Mouse (Mus musculus) hindbrain, embryonic 11.5 days (tissue): Measurements from ENCODE around the gene Dpp6. TPM values are rescaled to one million over a fixed set of nuclear protein-coding genes. Genes with fewer than 3 reads are reported as not detected.

ENCODE experiments used
- ATAC-seq: fragments of 200-750 bp; cut with Nextera tagmentation; 2 replicates; pipeline ENCODE4 v1.8.0; 2017; ENCODE audit warnings: mild to moderate bottlenecking, moderate TSS enrichment, moderate library complexity; ENCODE audit not compliant: low FRiP score
- DNase-seq: peaks from one replicate; pipeline ENCODE4 v3.0.0-alpha.2; 2015; ENCODE audit warnings: low spot score
- H3K27ac ChIP-seq: fragments of 300-500 bp; sonication (generic); 2 replicates; pipeline ENCODE4 v1.5.1; 2014; ENCODE audit warnings: mild to moderate bottlenecking, low read depth, low read length
- H3K27me3 ChIP-seq: fragments of 300-500 bp; sonication (generic); 2 replicates; pipeline ENCODE4 v1.6.1; 2014; ENCODE audit warnings: mild to moderate bottlenecking, low read length, moderate library complexity, mixed read lengths; ENCODE audit not compliant: control insufficient read depth, insufficient read depth
- H3K36me3 ChIP-seq: fragments of 300-500 bp; sonication (generic); 2 replicates; pipeline ENCODE4 v1.6.1; 2014; ENCODE audit warnings: mild to moderate bottlenecking, low read length, moderate library complexity, mixed read lengths; ENCODE audit not compliant: control insufficient read depth, insufficient read depth
- H3K4me1 ChIP-seq: fragments of 300-500 bp; sonication (generic); replicated peaks from 2 replicates; pipeline ENCODE4 v1.6.1; 2014; ENCODE audit warnings: low read length, mixed read lengths; ENCODE audit not compliant: control insufficient read depth, insufficient read depth
- H3K4me2 ChIP-seq: fragments of 300-500 bp; sonication (generic); replicated peaks from 2 replicates; pipeline ENCODE4 v1.6.1; 2014; ENCODE audit warnings: mild to moderate bottlenecking, low read depth, low read length
- H3K4me3 ChIP-seq: fragments of 300-500 bp; sonication (generic); 2 replicates; pipeline ENCODE4 v1.5.1; 2014; ENCODE audit warnings: low read depth, low read length
- H3K9ac ChIP-seq: fragments of 300-500 bp; sonication (generic); 2 replicates; pipeline ENCODE4 v1.6.1; 2014; ENCODE audit warnings: low read depth, low read length
- H3K9me3 ChIP-seq: fragments of 300-500 bp; sonication (generic); 2 replicates; pipeline ENCODE4 v1.6.1; 2016; ENCODE audit warnings: low read length; ENCODE audit not compliant: control insufficient read depth
- WGBS: fragments of 180-500 bp; shearing (Covaris S2); extraction: QIAGEN DNeasy Blood & Tissue Kit; methylation state at CpG from one replicate; pipeline ENCODE4 v1.1.7; 2014; 5-methylcytosine and 5-hydroxymethylcytosine counted together
- polyA plus RNA-seq: library from polyadenylated mRNA; unstranded; fragments of >200 nt; fragmentation: Nextera tagmentation; extraction: Ambion mirVana; gene quantifications from 2 replicates; pipeline ENCODE4 v1.2.1, GENCODE M21; 2014

The Dpp6 gene
- polyA plus RNA-seq, 1 experiment from 2014 or later = 13.8 TPM

DNA sequence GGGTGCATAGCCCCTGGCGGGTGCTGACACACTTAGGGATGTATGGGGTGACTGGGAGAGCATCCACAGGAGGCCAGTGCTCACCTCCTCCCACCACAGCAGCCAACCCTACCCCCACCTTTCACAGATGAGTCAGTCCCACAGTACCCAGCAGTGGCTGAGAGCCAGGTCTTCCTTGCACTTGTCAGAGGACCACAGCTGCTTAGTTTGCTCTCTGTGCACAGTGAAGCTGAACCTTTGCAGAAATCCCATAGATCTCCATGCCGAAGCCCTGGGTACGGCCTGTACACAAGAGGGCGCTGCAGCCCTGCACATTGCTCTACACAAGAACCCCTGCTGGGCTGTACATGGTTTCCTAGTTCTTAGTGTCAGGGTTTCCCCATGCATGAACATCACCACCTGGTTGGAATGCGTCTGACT is 860.3 kb downstream of the Dpp6 start:
- H3K36me3 ChIP-seq = no peaks in the 10 kb centered on the region
- H3K9me3 ChIP-seq = no peaks in the 10 kb centered on the region
- no peak overlapping the region for H3K4me2 ChIP-seq
- no peak overlapping the region for H3K4me3 ChIP-seq
- no peaks in the 10 kb centered on the region for H3K27me3 ChIP-seq
- no peaks in the 10 kb centered on the region for H3K4me1 ChIP-seq
- no peak overlapping the region for H3K9ac ChIP-seq
- no peak for ATAC-seq
- WGBS = 68% methylated on average over 5 of the region's 5 CpGs
- no peak overlapping the region for H3K27ac ChIP-seq
- peak; percentile 57 for DNase-seq

GRCm38 (mm10) chr5:27679151-27679550 is 862.1 kb downstream of the Dpp6 start:
- no peak for DNase-seq
- Histone ChIP-seq H3K4me1 (no peaks in the 10 kb centered on the region), H3K4me3 (no peak overlapping the region), H3K9me3 (no peaks in the 10 kb centered on the region), H3K27me3 (no peaks in the 10 kb centered on the region), H3K36me3 (no peaks in the 10 kb centered on the region), H3K27ac (no peak overlapping the region), H3K9ac (no peak overlapping the region), H3K4me2 (no peak overlapping the region)
- ATAC-seq = no peak
- WGBS = 100% methylated on average over 1 of the region's 1 CpGs

DNA sequence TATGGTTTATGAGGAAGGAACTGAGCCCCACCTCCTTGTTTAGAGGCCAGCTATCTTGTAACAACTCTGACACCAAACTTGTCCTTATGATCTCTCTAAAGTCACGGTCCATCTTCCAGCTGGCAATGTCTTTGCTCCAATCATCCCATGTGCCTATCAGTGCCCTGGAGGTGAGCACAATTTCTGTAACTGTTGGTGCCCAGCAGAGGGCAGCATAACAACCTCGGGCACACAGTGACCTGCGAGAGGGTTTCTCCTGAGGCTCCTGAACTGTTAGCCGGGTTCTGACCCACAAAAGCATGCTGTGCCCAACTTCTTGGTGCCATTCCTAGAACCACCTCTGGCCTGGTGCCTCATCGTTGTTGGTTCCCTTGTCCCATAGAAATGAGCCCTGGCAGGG is 863.5 kb downstream of the Dpp6 start:
- Histone ChIP-seq H3K9ac (no peak overlapping the region), H3K4me2 (no peak overlapping the region), H3K27ac (no peak overlapping the region), H3K9me3 (no peaks in the 10 kb centered on the region), H3K4me3 (no peak overlapping the region), H3K4me1 (no peaks in the 10 kb centered on the region), H3K36me3 (no peaks in the 10 kb centered on the region), H3K27me3 (no peaks in the 10 kb centered on the region)
- WGBS = 37% methylated on average over 5 of the region's 5 CpGs
- no peak for ATAC-seq
- DNase-seq = peak; percentile 50

GRCm38 (mm10) chr5:27685162-27685561 is 868.2 kb downstream of the Dpp6 start:
- 70% methylated on average over 11 of the region's 11 CpGs for WGBS
- no peak overlapping the region for H3K9ac ChIP-seq
- no peak overlapping the region for H3K4me3 ChIP-seq
- H3K4me1 ChIP-seq = no peaks in the 10 kb centered on the region
- H3K27me3 ChIP-seq = no peaks in the 10 kb centered on the region
- no peaks in the 10 kb centered on the region for H3K9me3 ChIP-seq
- no peaks in the 10 kb centered on the region for H3K36me3 ChIP-seq
- H3K4me2 ChIP-seq = no peak overlapping the region
- no peak overlapping the region for H3K27ac ChIP-seq
- ATAC-seq (peak; percentile 68; the same call in 1 of the 2 replicates), DNase-seq (peak; percentile 15)

DNA sequence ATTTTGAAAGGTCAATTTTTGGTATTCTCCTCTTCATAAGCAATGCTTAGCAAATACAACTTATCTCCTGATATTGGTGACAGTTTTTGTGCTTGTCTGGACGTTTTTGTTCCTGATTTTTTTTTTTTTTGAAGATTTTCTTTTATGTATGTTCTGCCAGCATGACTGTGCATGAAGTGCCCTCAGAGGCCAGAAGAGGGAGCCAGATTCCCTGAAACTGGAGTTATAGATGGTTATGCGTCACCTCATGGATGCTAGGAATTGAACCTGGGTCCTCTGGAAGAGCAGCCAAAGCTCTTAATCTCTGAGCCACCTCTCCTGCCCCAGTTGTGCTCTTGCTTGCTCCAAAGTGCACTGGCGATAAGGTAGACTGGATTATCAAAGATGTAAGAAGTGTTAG is 868.9 kb downstream of the Dpp6 start:
- Histone ChIP-seq H3K9me3 (no peaks in the 10 kb centered on the region), H3K36me3 (no peaks in the 10 kb centered on the region), H3K4me1 (no peaks in the 10 kb centered on the region), H3K27ac (no peak overlapping the region), H3K27me3 (no peaks in the 10 kb centered on the region), H3K4me3 (no peak overlapping the region), H3K4me2 (no peak overlapping the region), H3K9ac (no peak overlapping the region)
- ATAC-seq (no peak), DNase-seq (no peak)
- WGBS = 75% methylated on average over 3 of the region's 3 CpGs

DNA sequence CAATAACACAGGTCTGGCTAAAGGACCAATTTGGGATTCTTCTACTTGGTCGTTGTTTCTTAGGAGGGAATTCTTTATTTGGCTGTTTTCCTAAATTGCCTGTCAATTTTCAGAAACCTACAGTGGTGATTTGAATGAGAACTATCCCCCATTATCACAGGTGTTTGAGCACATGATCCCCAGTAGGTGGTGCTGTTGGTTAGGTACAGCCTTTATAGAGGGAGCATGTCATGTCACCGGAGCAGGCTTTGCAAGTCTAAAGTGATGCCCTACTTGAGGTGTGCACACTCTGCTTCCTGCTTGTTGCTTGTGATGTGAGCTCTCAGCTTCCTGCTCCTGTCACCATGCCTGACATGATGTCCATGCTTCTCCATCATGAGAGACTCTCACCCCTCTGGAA is 870.3 kb downstream of the Dpp6 start:
- no peak overlapping the region for H3K4me3 ChIP-seq
- ATAC-seq (no peak), DNase-seq (no peak)
- no peaks in the 10 kb centered on the region for H3K36me3 ChIP-seq
- 80% methylated on average over 2 of the region's 2 CpGs for whole genome bisulfite sequencing
- H3K9me3 ChIP-seq = no peaks in the 10 kb centered on the region
- H3K4me1 ChIP-seq = no peaks in the 10 kb centered on the region
- H3K4me2 ChIP-seq = no peak overlapping the region
- H3K9ac ChIP-seq = no peak overlapping the region
- H3K27ac ChIP-seq = no peak overlapping the region
- no peaks in the 10 kb centered on the region for H3K27me3 ChIP-seq

DNA sequence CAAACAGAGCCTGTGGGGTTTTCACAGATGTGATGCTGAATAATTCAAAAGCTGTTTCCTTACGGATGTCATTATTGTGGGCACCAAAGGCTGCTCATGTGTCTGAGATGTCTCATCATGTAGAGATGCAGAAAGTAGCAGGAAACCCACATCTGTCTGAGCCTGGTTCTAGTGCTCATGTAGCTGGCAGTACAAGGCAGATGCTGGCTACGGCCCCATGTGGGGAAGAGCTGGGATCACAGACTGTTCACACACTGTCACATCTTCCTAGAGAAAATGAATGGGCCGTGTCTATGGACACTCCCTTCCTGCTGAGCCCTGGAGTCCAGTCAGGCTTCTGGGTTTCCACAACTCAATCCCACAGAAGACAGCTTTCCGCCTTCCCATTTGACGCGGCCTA is 885.5 kb downstream of the Dpp6 start:
- DNase-seq (no peak), ATAC-seq (no peak)
- H3K4me3 ChIP-seq = no peak overlapping the region
- no peak overlapping the region for H3K9ac ChIP-seq
- no peak overlapping the region for H3K27ac ChIP-seq
- H3K36me3 ChIP-seq = no peaks in the 10 kb centered on the region
- no peaks in the 10 kb centered on the region for H3K9me3 ChIP-seq
- H3K27me3 ChIP-seq = no peaks in the 10 kb centered on the region
- WGBS = 78% methylated on average over 6 of the region's 6 CpGs
- no peaks in the 10 kb centered on the region; the same call in 1 of the 2 replicates for H3K4me1 ChIP-seq
- no peak overlapping the region for H3K4me2 ChIP-seq

GRCm38 (mm10) chr5:27705020-27705419 is 888.0 kb downstream of the Dpp6 start:
- no peaks in the 10 kb centered on the region; the same call in 1 of the 2 replicates for H3K4me1 ChIP-seq
- H3K36me3 ChIP-seq = no peaks in the 10 kb centered on the region
- no peak overlapping the region for H3K4me2 ChIP-seq
- H3K4me3 ChIP-seq = no peak overlapping the region
- no peak for DNase-seq
- no peaks in the 10 kb centered on the region for H3K9me3 ChIP-seq
- no peak overlapping the region for H3K27ac ChIP-seq
- H3K27me3 ChIP-seq = no peaks in the 10 kb centered on the region
- H3K9ac ChIP-seq = no peak overlapping the region
- no peak for ATAC-seq

GRCm38 (mm10) chr5:27706551-27706950 is 889.5 kb downstream of the Dpp6 start:
- ATAC-seq = peak; percentile 75

More at GRCm38 (mm10) chr5:27706551-27706950, 889.5 kb downstream of the Dpp6 start:
- Histone ChIP-seq H3K9ac (no peak overlapping the region), H3K36me3 (no peaks in the 10 kb centered on the region), H3K4me3 (no peak overlapping the region), H3K4me2 (no peak overlapping the region), H3K27ac (no peak overlapping the region), H3K9me3 (no peaks in the 10 kb centered on the region), H3K4me1 (no peaks in the 10 kb centered on the region; the same call in 1 of the 2 replicates), H3K27me3 (no peaks in the 10 kb centered on the region)
- DNase-seq = no peak
- 56% methylated on average over 6 of the region's 6 CpGs for WGBS
